Mouse (Mus musculus) CH12.LX (cell line): ENCODE measurements around the gene Mfsd11.

Source experiments
- CTCF ChIP-seq, 2 experiments: IDR thresholded peaks in 1 of 2; conservative IDR thresholded peaks in 1 of 2; 2 replicates each; pipeline ENCODE4 v1.5.1; 2011 to 2012; ENCODE audit warnings: low read depth in 2 of 2, low read length in 2 of 2, improper control_type of control experiment in 1 of 2, inconsistent platforms in 1 of 2, mild to moderate bottlenecking in 1 of 2, moderate library complexity in 1 of 2
- ETS1 ChIP-seq: conservative IDR thresholded peaks from 2 replicates; pipeline ENCODE4 v1.6.1; 2012; ENCODE audit warnings: low read depth, mild to moderate bottlenecking, inconsistent platforms, low read length, improper control_type of control experiment, moderate library complexity
- MXI1 ChIP-seq: IDR thresholded peaks from 2 replicates; pipeline ENCODE4 v1.6.1; 2011; ENCODE audit warnings: mild to moderate bottlenecking, low read depth, low read length, improper control_type of control experiment
- POLR2A ChIP-seq: IDR thresholded peaks from 2 replicates; pipeline ENCODE4 v1.6.1; 2011; ENCODE audit warnings: low read depth, mild to moderate bottlenecking, improper control_type of control experiment, low read length
- ZKSCAN1 ChIP-seq: IDR thresholded peaks from 2 replicates; pipeline ENCODE4 v1.6.1; 2012; ENCODE audit warnings: low read depth, inconsistent platforms, low read length, improper control_type of control experiment, borderline replicate concordance

DNA sequence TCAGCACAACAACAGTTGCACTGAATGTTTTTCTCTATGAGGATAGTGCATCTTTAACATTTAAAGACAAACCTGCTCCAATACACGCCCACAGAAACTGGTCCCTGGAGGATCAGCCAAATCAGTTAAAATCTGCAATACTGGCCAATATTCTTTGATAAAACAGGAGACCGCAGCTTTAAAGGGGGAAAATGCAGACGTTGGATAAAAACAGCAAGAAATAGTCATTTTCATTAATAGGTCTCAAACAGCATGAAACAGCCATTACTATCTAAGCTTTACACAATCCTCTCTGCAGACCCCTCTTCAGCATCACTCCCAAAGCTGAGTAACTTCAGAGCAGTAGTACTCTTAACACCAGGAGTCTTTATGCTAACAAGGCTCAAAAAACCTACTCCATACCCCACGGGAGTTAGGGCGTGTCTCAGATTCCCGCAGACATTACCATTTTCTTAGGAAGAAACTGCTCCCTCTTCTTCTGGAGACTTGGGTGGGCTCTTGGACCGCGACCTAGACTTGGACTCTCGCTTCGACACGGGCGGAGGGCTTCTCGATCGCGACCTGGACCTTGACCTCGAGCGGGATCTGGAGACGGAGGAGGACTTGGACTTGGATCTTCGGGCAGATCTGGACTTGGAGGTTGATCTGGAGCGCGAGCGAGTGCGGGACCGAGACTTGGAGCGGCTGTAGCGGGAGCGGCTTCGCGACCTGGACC lies 507 bp upstream of the Mfsd11 start:
- TF ChIP-seq POLR2A (peak; percentile 46), CTCF (conservative IDR thresholded peaks at IDR 0.05 in 1 of 2, IDR thresholded peaks at IDR 0.05 in 1 of 2; ENCODE audit: low read depth in 2 of 2, low read length in 2 of 2) (no peak), MXI1 (no peak), ETS1 (no peak), ZKSCAN1 (no peak)
